Mouse (Mus musculus) ovary, adult 18-20 months (tissue): ENCODE results near the gene Csrnp1.
A peak's percentile ranks its signal among the peaks of the same experiment; 100 is the strongest.

Experiments used
- DNase-seq: peaks from one replicate; pipeline ENCODE4 v3.0.0; 2022; ENCODE audit warnings: low spot score, mixed read lengths

Gene Csrnp1

DNA sequence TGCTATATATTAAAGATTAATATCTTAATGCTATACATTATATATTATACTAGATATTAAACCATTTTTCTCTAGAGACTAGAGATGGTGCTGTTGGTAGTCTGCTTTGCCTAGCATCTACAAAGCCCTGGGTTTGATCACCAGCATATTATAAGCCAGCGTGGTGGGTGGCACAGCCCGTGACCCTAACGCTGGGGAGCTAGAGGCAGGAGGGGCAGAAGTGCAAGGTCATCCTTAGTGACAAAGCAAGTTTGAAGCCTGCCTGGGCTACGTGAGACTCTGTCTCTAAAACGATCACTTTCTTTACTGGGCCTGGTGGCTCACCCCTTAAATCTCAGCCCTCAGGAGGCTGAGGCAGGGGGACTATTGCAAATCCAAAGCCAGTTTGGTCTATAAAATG, 18.4 kb upstream of the Csrnp1 start:
- DNase-seq = no peak

DNA sequence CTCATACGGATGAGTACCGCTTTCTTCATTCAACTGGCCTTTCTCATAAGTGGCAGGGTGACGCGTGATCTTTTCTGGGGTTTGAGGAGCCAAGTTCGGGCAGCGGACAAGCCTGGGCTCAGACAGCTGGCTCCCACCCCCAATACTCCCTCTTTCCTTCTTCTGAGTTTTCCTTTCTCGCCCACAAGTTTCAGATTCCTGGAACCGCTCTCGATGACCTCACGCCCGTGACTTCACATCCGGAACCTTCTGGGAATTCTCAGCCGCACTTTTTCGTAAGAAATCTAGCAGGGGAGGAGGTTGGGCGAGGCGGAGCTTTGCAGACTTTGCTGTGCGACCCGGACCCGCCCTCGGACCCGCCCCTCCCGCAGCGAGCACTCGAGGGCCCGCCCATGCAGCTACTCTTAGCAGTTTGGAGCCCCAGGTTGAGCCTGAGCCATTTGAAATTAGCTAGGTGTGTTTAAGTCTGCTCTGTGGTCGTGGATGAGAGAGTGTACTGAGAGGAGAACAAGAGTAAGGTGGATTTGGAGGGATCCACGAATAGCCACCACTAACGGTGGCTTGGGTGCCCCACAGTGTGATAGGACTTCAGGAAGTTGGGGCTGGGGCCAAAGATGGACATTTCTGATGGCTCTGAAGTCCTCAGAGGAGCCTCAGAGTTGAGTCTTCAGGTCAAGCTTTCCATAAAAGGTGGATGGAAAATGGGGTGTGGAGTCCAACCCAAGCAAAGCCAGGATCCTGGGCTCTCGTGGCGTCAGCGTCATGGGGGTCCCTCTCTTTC, 17.7 kb upstream of the Csrnp1 start:
- DNase-seq = peak; percentile 86

DNA sequence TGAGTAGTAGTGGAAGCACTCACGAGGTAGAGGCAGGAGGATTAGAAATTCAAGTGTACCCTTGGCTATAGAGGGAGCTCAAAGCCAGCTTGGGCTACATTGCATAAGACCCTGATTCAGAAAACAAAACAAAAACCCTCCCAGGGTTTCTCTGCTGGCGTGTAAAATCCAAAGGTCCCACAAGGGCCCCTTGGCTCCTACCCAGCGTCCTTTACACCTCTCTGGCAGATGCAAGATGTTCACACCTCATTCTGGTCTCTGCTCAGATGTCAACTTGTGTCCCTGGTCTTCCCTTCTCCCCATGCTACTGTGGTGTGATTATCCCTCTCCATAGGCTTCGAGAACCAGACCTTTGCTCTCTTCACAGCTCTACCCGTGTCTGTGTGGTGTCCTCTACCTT, 16.3 kb upstream of the Csrnp1 start:
- DNase-seq = no peak

DNA sequence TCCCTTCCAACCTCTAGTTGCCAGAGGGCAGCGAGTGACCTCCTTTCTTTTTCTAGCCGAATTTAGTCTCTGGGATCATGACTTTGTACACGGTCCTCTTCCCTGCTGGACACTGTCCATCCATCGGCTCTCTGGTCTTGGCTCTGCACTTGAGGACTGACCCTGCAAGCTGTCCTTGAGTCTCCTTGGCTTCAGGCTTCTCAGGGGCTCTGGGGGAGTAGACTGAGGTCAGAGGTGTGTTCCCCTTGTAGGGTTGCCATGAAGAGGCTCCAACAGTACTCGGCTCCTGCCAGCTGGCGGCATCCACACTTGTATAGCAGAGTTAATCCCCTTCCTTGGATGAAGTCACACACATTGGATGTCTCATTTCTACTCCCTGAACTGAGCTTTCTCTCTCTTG, 15.2 kb upstream of the Csrnp1 start:
- no peak for DNase-seq

DNA sequence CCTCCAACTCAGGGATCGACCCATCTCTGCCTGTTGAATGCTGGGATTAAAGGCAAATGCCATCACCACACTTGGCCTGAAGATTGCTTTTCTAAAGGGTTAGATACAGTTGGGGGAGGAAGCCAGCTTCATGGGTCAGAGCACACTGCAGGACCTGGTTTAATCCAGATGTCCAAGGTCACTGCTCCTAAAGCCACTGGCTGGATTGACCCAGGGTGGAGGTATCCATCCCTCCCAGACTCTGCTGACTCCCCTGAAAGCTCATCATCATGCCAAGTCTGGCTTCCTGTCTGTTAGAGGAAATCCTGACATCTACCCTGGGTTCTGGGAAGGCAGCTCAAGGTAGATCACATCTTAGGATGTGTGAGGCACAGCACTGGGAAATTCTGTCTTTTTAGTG, 14.3 kb upstream of the Csrnp1 start:
- no peak for DNase-seq

DNA sequence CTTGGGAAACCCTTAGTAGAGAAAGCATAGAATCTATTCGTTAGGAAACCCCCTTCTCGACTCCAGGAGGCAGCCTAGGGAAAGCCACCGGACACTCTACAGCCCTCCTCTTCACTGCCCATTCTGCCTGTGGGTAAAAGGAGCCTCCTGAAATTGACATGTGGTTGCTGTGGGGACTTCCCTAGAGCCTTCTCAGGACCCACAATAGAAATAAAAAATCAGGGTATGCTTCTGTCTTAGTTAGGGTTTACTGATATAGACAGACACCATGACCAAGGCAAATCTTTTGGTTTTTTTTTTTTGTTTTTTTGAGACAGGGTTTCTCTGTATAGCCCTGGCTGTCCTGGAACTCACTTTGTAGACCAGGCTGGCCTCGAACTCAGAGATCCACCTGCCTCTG, 11.6 kb upstream of the Csrnp1 start:
- no peak for DNase-seq

DNA sequence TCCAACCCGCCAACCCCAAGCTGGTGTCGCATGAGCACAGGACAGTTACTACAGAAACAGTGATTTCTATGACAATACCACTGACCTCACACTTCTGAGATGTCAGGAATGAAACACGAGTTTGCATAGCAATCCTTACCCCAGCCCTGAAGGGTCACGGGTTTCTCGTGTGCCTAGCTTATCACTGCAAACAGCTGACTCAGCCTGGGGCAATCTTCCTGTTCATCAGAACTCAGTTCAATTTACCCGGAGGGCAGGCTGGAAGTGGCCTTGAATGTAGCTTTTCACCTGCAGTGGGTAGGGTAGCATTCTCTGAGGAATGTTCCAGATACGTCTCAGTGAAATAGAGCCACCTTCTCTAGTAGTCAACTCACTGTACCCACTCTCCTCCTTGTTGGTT, 9.7 kb upstream of the Csrnp1 start:
- no peak for DNase-seq

DNA sequence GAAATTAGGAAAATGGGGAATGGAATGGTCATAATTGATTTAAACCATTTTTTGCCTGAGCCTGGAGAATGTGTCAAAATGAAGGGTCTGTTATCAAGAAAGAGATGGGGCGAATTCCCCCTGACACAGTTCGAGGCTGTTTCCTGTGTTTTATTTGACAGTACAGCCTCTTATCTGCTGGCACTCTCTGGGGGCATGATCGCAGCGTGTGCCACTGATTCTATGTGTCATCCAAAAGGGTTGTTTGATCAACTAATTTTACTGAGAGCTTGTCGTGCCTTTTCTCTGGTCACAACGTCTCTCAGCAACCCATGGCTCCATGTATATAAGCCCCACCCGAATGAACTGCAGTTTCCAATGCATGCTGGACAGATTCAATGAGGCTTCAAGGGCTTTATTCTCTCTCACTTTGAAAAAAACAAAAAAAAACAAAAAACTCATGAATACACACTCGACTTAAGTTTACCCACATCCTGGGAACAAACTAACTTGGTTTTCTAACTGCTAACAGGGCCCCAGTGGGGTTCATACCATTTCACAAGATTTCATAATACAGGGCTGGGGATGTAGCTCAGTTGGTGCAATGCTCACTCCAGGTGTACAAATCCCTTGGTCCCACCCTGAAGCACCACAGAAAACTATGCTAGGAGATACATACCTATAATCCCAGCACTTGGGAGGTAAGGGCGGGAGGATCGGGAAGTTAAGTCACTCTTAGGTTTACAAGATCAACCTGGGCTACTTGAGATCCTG, 8.8 kb upstream of the Csrnp1 start:
- no peak for DNase-seq

DNA sequence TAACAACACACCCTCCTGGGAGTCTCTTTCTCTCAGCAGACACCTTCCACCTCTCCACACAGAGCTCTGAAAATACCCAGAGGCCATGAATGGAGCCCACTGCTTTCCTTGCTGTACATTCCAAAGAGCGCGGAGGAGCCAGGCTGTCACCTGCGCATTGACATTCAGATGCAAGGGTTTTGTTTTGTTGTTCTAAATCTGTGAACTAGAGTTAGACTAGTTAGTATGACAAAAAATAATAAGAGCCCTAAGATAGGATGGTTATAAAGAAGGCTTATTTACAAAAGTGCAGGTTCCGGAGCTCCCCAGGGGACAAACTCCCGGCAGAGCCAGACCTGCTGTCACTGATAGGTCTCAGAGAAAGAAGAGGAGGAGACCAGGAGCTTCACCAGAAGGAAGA, 6.9 kb upstream of the Csrnp1 start:
- DNase-seq = no peak

DNA sequence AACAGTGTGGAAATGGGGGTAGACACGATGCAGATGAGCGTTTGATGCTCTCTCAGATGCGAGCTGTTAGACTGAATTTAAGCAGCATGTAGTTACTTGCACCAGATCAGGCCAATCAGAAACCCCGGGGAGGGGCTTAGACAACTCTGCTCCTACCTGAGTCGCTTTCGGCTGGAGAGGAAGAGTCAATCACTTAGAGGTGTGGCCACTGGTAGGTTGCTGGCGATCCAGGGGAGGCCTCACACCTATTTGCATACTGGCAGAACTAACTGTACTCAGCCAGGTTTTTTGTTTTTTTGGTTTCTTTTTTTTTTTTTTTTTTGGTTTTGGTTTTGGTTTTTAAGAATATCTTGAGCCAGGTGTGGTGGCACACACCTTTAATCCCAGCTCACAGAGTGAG, 3.8 kb upstream of the Csrnp1 start:
- DNase-seq = no peak

DNA sequence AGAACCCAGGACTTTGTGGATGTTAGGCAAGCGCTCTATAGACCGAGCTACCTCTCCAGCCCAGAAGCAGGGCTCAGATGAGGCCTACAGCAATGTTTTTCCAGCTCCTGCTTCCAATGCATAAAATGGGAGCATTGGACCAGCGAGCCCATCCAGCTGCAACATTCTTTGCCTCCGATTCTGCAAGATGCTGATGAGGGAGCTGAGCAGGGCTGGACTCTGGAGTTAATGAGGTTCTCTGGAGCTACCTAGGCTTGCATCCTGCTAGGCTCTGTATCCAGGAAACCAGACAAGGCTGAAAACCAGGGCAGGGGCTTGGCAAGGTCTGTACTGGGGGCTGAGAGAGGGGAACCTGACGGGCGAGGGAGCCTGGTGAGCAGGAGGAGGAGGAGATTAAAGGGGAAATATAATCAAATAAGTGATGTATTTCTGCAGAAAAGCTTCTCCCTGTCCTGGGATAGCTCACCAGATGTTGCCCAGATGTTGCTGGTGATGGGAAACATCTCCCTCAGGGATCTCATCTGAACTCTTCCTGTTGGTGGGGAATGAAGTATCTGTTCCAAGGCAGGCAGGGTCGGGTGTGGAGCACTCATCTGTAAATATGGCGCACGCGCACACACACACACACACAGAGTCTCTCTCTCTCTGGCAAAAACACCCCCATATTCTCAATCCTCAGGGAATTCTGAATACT, 1.6 kb upstream of the Csrnp1 start:
- no peak for DNase-seq

DNA sequence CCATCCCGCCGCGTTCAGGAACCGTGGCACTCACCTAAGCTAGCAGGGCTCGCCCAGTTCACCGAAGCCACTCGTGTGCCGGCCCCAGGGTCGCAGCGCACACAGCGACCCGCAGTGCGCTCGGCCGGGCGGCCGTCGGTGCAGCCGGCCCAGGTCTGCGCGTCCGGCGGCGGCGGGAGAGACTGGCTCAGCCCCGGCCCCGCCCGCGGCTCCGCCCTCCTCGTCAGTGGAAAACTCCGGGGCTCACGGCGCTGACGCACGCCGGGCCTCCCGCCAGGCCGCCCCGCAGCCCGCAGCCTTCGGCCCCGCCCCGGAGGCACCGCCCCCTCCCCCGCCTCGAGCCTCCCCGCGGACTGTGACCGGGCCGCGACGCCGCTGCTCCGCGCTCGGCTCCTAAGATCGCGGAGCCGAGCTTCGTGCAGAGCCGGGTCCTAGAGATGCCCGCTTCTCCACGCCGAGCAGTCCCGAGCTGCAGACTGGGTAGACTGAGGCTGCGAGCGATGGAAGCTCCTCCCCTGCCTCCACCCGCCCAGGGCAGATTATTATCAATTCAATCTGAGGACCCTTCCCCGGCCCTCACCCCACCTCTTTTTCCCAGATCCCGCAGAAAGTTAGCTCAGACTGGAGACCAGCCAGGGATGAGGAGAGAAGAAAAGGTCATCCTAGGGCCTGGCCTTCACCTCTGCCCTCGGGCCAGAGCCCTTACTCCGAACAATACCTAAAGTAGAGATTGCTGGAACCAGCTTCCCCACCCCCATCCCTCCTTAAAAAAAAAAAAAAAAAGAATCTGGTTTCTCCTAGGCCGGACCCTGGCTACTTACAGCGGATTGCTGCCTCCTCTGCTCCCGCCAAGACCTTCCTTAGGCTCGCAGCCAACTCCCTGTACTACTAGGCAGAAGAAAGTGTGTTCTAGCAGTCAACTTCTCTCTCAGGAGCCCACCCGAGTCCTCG, 598 bp downstream of the Csrnp1 start:
- DNase-seq = peak; percentile 87

DNA sequence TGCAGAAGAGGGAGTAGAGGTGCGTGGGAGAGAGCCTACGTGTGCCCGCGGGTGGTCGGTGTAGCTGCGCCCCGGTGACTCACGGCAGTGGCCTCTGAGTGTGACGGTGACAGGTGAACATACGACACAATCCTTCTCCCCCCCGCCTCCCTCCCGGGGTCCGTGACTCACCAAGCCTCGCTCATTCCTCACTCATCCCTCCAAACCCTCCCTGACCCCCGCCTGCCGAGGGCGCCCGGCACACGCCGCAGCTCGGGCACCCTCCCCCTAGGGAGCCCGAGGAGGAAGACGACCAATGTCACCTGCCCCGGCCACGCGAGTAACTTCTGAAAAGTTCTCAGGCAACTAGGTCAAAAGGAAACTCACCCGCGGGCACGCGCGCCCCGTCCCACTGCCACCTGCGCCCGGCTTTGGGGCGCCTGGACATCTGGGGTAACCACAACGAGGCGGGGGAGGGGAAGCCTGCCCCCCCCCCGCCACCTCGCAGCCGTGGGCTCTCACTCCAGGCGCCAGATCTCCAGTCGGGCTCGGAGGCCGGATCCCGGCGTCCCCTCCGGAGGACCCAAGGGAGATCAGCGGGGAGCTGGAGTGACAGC, 1.4 kb downstream of the Csrnp1 start:
- DNase-seq = no peak

DNA sequence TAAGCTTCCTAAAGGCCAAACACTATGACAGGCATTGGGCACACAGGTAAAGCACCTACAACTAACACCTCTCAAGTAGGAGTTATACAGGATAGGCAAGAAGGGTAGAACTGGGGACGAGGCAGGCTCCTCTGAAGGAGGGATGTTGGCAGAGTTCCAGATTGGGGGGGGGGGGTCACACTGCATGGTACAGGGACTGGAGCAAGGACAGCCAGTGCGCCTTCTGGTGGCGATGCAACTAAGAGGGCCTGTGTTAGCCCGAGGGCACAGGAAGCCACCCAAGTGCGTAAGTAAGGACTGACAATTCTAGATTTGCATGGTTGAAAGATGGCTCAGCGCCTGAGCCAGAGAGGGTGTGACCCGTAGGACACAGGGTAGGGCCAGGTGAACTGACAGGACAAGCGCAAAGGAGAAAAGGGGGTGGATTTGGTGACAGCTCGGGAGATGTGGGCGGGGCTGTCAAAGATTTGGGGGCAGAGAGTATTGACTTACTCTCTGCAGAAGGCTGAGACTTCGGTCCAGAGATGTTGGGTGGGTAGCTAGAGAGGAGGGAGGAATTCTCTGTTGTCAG, 2.1 kb downstream of the Csrnp1 start:
- DNase-seq = no peak

DNA sequence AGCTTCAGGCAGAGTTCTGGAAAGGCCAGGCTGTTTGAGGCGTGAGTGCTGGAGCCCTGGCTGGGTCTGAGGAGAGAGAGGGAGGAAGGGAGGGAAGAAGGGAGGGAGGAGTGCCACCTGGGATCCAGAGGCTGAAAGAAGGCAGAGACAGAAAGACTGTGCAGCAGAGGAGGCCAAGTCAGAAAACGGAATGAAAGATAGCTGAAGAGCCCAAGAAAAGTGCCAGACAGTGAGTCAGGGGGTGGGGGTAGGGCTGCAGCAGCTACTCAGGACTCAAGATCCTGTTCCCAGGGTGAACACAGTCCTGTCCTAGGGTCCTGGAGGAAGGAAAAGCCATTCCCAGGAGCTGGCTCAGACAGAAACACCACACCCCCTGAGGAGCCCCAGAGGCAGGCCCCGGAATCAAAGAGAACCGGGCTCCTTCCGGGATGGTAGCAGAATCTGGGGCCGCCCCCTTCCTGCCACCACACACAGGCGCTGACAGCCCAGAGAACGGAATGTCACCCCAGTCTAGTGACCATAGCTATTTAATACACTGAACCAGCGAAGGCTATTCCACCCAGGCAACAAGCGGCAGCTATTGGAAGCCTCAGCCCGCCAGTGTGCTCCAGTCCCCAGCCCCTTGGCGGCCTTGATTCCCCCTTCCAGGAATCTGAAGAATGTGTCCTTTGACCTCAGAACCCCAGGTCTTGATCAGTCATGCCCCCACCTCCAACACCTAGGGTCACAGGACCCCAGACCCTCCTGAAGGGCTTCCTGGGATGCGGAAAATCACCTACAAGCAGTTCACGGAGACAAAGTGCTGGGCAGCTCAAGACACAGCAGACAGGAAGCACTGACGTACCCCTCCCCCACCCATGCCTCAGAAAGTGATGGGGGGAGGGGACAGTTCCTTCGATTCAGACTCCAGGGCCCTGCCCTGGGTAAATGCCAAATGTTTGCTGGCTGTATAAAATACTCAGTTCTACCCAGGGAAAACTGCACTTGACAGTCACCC, 3.0 kb downstream of the Csrnp1 start:
- DNase-seq = peak; percentile 31

DNA sequence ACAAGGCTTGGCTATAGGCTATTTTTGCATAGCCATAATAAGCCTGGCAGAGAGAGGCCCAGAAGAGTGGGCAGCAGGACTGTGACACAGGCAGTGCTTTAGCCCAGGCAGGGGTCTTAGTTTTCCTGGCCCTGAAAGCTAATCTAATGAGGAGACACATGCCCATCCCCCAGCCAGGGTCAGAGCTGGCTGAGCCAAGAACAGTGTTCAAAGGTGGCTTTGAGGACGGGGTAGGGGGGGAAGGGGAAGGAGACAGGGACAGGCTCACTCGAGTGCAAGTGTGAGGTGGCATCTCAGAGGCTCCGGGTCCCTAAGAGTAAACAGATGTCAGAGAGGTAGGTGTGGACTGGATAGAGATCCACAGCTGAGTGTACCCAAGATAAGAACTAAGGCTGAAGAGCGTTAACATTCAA, 3.7 kb downstream of the Csrnp1 start:
- DNase-seq = no peak

DNA sequence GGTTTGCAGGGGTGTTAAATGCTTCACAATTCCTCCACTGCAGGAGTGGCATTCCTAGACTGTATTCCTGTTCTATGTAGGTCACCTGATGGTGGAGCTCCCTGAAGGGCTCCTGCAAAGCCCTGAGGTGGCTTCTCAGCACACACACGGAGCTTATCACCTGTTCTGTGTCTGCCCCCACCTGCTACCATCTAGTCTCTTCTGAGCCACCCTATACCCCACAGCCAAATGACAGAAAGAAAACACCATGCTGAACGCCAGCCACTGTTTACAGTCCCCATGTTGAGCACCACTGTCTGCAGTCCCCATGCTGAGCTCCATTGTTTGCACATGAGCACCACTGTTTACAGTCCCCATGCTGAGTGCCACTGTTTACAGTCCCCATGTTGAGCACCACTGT, 4.7 kb downstream of the Csrnp1 start:
- DNase-seq = no peak

DNA sequence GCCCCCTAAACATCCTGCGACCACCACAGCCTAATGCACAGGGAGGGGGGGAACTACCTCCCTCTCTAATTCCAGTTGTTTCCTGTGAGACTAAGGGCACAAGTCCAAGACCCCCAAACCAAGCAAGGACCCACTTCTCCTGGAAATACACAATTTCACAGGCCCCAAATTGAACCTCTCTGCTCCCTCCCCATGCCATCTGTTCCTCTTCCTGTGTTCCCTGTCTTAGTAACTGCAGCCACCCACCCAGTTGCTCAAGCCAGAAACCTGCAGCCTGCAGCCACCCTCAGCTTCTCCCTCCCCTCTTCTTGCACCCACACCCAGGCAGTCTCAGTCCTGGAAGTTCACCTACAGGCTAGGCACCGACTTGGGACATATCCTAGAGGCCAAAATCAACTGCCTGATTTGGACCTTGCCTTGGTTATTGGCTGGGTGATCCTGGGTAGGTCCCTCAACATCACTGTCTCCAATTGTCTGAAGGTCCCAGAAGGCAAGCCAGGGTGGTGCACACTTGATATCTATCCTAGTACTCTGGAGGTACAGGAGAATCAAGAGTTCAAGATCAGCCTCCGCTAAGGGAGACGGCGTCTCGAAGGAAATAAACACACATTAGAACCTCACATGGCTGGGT, 5.5 kb downstream of the Csrnp1 start:
- no peak for DNase-seq

DNA sequence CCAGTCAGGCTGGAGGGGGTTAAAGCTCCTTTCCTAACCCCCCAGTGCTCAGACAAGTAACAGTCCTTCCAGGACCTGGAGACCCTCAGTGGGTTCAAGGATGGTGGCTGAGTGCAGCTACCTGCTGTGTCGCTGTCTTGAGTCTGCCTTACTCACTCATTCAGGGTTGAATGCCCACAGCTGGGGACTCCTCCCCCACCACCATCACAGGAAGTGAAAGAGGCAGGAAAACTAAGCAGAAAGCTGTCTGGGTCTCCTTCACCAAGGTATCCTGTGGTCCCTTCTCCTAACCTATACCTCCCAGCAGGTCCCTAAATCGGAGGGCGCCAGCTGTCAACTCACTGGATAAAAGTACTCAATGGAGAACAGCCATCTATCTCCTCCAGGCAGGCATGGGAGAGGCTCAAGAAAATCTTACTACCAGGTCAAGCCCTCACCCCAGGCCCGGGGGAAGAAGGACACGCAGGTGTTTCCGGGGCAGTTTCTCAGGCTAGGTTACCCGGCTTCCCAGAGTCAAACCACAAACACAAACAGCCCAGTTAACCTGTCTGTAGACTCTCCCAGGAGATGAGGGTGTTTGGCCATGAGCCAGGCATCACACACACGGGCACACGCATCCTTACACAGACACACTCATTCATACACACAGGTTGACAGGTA, 6.2 kb downstream of the Csrnp1 start:
- DNase-seq = no peak
